Mouse (Mus musculus) testis, adult 2 months (tissue): Measurements from ENCODE around the gene Pnn.

ENCODE experiments used
- CTCF ChIP-seq: fragments of 200-500 bp; IDR thresholded peaks from 2 replicates; pipeline ENCODE4 v1.5.1; 2012; ENCODE audit warnings: low read depth, mild to moderate bottlenecking, inconsistent platforms, low read length, moderate library complexity; ENCODE audit not compliant: control insufficient read depth, insufficient read depth, insufficient replicate concordance
- POLR2A ChIP-seq: fragments of 200-500 bp; IDR thresholded peaks from 2 replicates; pipeline ENCODE4 v1.6.1; 2012; ENCODE audit warnings: low read depth, mild to moderate bottlenecking, inconsistent platforms, low read length, moderate library complexity; ENCODE audit not compliant: control insufficient read depth

DNA sequence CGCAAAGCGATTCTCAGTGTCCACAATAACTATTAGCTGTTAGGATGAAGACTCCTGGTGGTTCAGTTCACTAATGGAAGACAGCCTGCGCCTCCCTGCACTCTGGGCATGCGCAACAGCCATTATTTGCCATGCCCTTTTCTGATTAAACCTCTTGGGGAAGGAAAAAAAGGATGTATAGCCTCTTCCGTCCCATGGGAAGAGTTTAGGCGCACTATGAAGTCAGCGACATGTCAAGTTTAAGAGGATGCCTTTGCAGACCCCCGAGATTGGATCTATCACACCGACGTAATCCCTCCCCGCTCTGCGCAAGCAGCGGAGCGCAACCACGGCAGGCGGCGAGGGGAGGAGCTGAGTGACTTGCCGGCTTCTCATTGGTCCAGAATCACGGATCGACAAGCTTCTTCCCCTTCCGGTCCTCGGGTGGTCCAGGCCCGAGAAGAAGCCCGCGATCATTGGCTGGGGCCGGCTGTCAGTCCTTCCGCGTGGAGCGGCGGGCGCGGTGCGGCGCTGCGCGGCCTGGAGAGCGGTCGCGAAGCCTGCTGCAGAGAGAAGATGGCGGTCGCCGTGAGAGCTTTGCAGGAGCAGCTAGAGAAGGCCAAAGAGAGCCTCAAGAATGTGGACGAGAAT is at the start of gene Pnn:
- TF ChIP-seq POLR2A (peak; percentile 88), CTCF (no peak)
